Mouse (Mus musculus): ENCODE results near the gene Slc25a15.

Slc25a15 gene

DNA sequence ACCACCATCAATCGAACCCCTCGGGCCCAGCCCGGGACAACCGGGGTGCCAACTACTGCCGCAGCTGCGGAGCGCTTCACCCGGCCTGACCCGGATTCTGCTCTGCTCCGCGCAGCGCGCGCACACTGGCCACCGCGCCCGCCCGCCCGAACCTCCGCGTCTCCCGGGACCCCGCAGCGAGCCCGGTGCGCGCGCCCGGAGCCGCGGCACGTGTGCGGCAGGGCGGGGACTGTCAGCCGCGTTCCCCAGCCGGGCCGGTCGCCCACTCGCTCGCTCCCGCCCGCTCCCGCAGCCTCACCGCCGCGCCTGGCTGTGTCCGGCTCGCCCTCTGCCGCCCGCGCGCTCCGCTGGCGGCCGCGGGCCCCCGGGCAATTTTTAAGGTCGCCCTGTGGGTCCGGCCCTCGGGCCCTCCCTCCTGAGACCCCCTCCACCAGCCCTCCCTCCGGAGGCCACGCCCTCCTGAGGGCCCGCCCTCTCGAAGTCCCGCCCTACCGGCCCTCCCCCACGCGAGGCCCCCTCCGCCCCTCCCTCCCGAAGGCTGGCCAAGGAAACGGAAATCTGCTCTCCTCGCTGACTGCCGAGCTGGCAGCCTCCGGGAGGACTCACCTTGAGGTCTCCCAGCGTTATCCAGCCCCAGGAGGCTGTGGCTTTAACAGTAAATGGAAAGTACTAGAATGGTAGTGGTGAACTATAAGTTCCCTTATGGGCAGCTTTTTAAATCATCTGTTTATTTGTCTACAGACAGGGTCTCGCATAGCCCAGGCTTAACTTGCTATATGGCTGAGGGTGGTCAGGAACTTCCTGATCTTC is at the start of gene Slc25a15:
Gene Slc25a15, minus strand, starts transcription at position 456 of the 810 bp plus-strand sequence.
- peak; percentile 90 for DNase-seq (ENCODE audit: low read depth, low spot score)
- Histone ChIP-seq H3K27me3 (ENCODE audit: control insufficient read depth, insufficient read depth, low read length, poor library complexity, severe bottlenecking) (no peaks in the 10 kb centered on the region), H3K36me3 (ENCODE audit: control insufficient read depth, insufficient read depth, low read length, poor library complexity, severe bottlenecking) (no peaks in the 10 kb centered on the region)

DNA sequence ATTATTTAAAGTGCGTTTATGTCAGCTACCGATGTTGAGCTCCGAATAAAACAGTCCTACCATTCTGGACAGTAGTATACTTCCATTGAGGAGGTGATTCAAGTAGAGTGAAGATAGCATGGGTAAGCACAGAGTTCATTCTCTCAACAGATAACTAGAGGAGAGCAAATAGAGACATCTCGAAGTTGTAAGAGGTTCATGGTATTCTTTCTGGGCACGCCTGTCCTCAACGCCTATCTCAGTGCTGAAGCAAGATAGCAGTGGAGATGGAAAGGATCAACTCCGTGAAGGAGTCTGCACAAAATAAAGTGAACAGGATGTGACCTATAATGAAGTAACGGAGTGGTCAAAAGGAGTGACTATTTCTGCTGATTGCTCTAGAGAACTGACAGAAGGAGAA is 13.6 kb upstream of the Slc25a15 start:
- no peaks in the 10 kb centered on the region; the same call in 1 of the 2 replicates for H3K36me3 ChIP-seq (ENCODE audit: control insufficient read depth, insufficient read depth, low read length, poor library complexity, severe bottlenecking)
- no peaks in the 10 kb centered on the region for H3K27me3 ChIP-seq (ENCODE audit: control insufficient read depth, insufficient read depth, low read length, poor library complexity, severe bottlenecking)
- no peak for DNase-seq (ENCODE audit: low read depth, low spot score)

DNA sequence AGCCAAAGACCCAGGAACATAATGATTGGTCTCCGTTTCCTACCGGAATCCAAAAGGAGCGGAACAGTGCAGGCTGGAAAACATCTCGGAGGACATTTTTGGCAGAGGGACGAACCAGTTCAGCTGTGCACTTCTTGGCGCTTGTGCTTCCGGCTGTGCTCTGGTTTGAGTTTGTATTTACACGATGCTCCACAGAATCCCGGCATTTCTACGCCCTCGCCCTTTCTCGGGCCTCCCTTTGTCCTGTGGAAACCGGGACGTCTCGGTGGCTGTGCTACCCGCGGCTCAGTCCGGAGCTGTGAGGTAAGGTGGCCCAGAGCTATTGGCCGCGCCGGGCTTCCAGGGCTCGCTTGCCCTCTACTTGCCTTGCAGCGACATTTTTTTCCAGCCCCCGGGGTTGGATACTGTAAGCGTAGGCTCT is 12.9 kb upstream of the Slc25a15 start, which contains the start of gene Mrps31:
Gene Mrps31, plus strand, starts transcription at position 80 of the 421 bp plus-strand sequence.
- Histone ChIP-seq H3K27me3 (ENCODE audit: control insufficient read depth, insufficient read depth, low read length, poor library complexity, severe bottlenecking) (no peaks in the 10 kb centered on the region), H3K36me3 (ENCODE audit: control insufficient read depth, insufficient read depth, low read length, poor library complexity, severe bottlenecking) (no peaks in the 10 kb centered on the region; the same call in 1 of the 2 replicates)
- DNase-seq (ENCODE audit: low read depth, low spot score) = peak; percentile 86

DNA sequence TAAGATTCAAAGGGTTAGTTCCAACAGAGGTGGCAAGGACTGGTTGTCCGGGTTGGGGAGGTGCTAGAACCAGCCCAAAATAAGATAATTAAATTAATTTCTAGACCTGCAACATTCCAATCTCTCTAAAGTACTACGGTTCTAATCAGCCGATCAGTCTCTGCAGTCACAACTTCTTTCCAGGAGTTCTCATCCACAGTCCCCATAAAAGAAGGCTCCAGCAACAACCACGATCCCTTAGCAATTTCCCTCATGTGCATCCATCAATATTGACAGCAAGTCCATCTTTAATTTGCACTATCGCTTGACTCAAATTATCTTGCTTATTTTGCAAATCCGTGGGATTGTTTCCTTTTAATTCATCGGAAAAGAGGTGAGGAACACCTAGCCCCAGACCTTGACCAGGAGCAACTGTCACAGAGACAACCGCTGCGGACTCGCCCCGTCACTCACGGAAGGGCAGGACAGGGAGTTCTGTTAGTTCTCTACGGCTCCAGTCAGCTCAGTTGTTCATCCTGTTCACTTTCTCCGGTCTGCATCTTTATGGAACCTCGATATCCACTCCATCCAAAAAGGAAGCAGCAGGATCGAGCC is 12.4 kb upstream of the Slc25a15 start:
- H3K36me3 ChIP-seq (ENCODE audit: control insufficient read depth, insufficient read depth, low read length, poor library complexity, severe bottlenecking) = no peaks in the 10 kb centered on the region; the same call in 1 of the 2 replicates
- no peaks in the 10 kb centered on the region for H3K27me3 ChIP-seq (ENCODE audit: control insufficient read depth, insufficient read depth, low read length, poor library complexity, severe bottlenecking)
- no peak for DNase-seq (ENCODE audit: low read depth, low spot score)

DNA sequence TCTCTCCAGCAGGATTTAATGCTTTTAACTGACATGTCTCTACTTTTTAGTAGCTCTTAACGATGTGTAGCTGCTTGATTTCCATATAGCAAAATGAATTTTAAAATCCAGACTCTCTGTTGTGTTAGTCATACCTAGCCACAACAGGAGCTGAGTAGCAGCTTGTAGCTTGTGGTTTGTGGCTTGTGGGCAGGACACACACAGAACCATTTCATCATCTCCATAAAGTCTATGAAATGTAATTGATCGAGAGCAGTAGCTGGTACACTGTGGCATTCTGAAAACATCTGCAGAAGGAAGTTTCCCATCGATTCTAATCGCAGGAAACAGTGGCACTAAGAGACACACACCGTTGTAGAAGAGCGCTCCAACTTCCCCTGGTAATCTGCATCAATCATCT is 7.3 kb upstream of the Slc25a15 start:
- Histone ChIP-seq H3K27me3 (ENCODE audit: control insufficient read depth, insufficient read depth, low read length, poor library complexity, severe bottlenecking) (no peaks in the 10 kb centered on the region), H3K36me3 (ENCODE audit: control insufficient read depth, insufficient read depth, low read length, poor library complexity, severe bottlenecking) (no peaks in the 10 kb centered on the region)
- DNase-seq (ENCODE audit: low read depth, low spot score) = no peak

DNA sequence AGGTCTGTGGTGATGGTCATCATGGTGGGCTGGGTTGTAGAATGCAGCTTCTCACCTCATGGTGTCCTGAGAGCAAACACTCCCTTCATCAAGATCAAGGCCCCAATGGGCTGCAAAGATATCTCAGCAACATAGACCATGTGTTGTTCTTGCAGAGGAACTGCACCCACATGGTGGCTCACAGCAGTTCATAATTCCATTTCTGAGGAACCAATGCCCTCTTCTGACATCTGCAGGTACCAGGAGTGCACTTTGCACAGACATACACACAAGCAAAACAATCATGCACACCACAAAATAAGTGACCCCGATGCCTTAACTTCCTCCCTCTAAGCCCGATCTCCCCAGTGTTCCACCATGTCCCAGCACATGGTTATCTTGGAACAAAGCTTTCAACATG is 4.8 kb upstream of the Slc25a15 start:
- H3K36me3 ChIP-seq (ENCODE audit: control insufficient read depth, insufficient read depth, low read length, poor library complexity, severe bottlenecking) = no peaks in the 10 kb centered on the region
- DNase-seq (ENCODE audit: low read depth, low spot score) = no peak
- no peaks in the 10 kb centered on the region for H3K27me3 ChIP-seq (ENCODE audit: control insufficient read depth, insufficient read depth, low read length, poor library complexity, severe bottlenecking)

DNA sequence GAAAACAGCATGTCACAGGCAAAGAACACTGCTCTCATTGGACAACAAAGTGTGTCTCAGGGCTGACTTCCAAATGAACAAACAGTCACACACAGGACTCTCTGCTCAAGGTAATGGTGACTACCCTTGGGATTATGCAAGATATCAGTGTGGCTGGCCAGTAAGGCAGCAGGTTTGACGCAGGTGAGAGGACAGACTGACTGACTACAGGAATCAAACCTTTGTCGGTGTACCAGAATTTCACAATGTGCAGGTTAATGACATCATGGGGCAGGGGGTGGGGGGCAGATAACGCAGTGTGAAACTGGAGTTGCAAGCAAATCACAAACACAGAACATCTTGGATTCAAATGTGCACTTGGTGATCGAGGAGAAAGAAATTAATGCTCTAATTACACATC is 2.2 kb upstream of the Slc25a15 start:
- no peaks in the 10 kb centered on the region for H3K36me3 ChIP-seq (ENCODE audit: control insufficient read depth, insufficient read depth, low read length, poor library complexity, severe bottlenecking)
- DNase-seq (ENCODE audit: low read depth, low spot score) = no peak
- no peaks in the 10 kb centered on the region for H3K27me3 ChIP-seq (ENCODE audit: control insufficient read depth, insufficient read depth, low read length, poor library complexity, severe bottlenecking)

DNA sequence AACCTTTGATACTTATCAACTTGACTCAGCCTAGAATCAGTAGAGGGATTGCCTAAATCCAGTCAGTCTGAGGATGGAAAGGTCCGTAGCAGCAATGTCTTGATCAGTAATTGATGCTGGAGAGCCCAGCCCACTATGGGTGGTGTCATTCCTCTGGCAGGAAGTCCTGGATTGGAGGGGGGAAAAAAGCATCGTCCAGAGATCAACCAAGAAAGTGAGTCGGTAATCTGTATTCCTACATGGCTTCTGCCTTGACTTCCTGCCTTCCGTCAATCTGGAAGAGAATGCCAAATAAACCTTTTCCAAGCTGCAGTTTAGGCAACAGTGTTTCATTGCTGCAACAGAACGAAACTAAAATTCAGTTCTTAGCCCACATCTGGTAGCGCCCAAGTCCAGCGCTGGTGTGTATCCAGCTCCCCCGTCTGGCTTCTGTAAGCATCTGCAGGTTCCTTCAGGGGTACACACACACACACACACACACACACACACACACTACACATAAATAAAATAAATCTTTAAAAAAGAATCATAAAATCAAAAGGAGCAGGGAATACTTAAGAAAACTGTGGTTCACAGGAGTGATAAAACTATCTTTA is 986 bp upstream of the Slc25a15 start:
- Histone ChIP-seq H3K36me3 (ENCODE audit: control insufficient read depth, insufficient read depth, low read length, poor library complexity, severe bottlenecking) (no peaks in the 10 kb centered on the region), H3K27me3 (ENCODE audit: control insufficient read depth, insufficient read depth, low read length, poor library complexity, severe bottlenecking) (no peaks in the 10 kb centered on the region)
- no peak for DNase-seq (ENCODE audit: low read depth, low spot score)

DNA sequence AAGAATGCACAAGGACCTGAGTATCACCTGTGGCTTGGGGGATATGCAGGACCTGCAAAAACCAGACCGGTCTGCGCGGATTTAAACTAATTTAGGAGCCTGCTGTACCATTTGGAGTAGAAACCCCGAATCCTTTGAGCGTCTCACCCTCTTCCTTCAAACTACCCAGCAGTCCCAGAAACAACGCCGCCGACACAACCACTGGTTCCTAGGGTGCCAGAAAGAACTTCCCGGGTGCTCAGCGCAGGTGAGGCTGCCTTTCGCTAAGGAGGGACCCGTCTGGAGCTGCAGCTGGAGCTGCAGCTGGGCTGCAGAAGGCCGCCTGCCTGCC is 621 bp downstream of the Slc25a15 start:
- Histone ChIP-seq H3K27me3 (ENCODE audit: control insufficient read depth, insufficient read depth, low read length, poor library complexity, severe bottlenecking) (no peaks in the 10 kb centered on the region), H3K36me3 (ENCODE audit: control insufficient read depth, insufficient read depth, low read length, poor library complexity, severe bottlenecking) (no peaks in the 10 kb centered on the region)
- no peak for DNase-seq (ENCODE audit: low read depth, low spot score)

DNA sequence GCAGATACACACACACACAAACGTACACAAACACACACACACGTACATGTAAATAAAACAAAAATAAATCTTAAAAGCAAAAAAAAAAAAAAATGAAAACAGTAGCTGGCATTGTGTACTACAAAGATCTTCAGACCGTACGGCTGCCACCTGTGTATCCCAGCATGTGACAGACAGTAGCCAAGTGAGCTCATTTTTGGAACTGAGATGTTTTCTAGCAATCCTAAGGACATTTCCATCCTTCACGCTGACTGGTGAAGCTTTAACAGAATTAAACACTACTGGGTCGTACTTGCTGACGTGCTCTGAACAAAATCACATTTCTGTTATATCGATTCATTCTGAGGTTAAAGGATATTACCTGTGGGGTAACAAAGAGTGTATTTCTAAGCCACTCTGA is 3.1 kb downstream of the Slc25a15 start:
- no peaks in the 10 kb centered on the region for H3K27me3 ChIP-seq (ENCODE audit: control insufficient read depth, insufficient read depth, low read length, poor library complexity, severe bottlenecking)
- no peak for DNase-seq (ENCODE audit: low read depth, low spot score)
- H3K36me3 ChIP-seq (ENCODE audit: control insufficient read depth, insufficient read depth, low read length, poor library complexity, severe bottlenecking) = no peaks in the 10 kb centered on the region

DNA sequence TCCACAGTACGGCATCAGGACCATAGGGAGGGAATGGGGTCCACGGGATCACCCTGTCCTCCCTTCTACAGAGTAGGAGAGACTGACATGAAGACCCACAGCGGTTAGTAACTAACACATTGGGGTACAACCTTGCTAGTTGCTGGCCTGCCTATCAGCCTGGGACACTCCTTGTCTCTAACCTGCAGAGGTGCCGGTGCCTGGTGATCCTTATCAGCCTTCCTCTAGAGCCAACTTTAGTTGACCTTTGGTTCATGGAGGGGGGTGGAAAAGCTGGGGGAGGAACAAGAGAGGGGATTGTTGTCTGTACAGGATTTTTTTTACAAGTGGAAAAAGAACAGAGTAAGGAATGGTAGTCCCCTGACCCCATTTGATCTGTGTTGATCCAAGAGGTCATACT is 3.9 kb downstream of the Slc25a15 start:
- H3K36me3 ChIP-seq (ENCODE audit: control insufficient read depth, insufficient read depth, low read length, poor library complexity, severe bottlenecking) = no peaks in the 10 kb centered on the region
- no peak for DNase-seq (ENCODE audit: low read depth, low spot score)
- H3K27me3 ChIP-seq (ENCODE audit: control insufficient read depth, insufficient read depth, low read length, poor library complexity, severe bottlenecking) = no peaks in the 10 kb centered on the region

DNA sequence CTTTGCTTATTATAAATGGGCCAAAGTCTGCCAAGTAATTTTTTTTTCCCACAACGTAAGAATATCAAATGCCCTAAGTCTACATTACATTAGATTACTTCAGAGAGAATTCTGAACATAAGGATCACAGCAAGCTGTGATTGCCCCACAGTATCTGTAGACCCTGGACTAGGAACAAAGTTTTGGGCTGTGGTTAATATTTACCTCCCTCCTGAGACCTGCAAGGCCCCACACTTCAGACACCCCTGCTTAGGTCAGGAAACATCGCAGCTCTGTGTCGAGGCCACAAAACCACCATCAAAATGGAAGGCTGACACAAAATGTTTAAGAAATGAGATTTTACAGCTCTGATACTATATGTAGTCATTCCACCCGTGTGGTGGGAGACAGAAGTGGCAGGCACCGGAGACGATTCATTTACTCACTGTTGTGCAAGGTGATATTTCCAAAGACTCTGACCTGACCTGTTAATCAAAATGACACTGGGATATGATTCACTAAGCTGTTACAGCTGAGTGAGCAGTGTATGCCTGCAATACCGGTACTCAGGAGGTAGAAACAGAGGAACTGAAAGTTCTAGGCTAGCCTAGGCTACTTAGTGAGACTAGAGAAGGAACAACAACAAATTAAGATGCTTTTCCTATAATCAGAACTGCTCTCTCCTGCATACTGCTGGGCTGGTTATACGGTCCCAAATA is 7.5 kb downstream of the Slc25a15 start:
- Histone ChIP-seq H3K27me3 (ENCODE audit: control insufficient read depth, insufficient read depth, low read length, poor library complexity, severe bottlenecking) (no peaks in the 10 kb centered on the region), H3K36me3 (ENCODE audit: control insufficient read depth, insufficient read depth, low read length, poor library complexity, severe bottlenecking) (no peaks in the 10 kb centered on the region)
- DNase-seq (ENCODE audit: low read depth, low spot score) = peak; percentile 53

DNA sequence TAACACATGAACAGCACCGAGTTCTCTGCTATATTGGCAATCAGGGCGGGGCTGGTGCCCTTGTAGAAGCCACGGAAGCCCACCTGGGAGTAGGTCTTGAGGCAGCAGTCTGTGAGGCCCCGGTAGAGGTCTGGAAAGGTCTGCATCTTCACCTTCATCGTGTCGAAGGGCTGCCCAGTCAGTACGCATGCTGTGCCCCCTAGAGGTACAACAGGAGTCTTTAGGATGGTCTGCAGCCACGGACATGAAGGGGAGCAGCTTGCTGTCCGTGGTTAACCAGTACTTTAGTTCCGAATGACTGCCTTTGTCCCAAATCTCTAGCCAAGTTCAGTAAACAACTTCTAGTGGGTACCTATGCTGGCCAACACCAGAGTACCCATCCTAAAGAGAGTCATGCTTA is 8.5 kb downstream of the Slc25a15 start:
- Histone ChIP-seq H3K36me3 (ENCODE audit: control insufficient read depth, insufficient read depth, low read length, poor library complexity, severe bottlenecking) (no peaks in the 10 kb centered on the region), H3K27me3 (ENCODE audit: control insufficient read depth, insufficient read depth, low read length, poor library complexity, severe bottlenecking) (no peaks in the 10 kb centered on the region)
- no peak for DNase-seq (ENCODE audit: low read depth, low spot score)

DNA sequence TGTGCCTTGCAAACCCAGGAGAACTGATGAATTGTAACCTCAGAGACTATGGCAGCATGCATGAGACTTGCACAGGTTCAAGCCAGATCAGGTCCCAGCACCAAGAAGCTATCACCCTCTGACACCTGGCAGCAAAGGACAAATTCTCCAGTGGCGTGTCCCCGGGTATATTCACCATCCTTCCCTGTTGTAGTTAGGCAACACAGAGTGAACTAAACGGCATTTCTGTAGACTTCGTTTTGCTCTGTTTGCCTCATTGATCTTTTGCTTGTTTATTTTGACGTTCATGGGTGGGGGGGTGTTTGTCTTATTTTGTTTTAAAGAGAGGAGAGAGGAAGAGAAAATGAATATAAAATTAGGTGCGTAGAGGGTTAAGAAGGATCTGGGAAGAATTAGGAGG is 13.2 kb downstream of the Slc25a15 start:
- no peaks in the 10 kb centered on the region for H3K27me3 ChIP-seq (ENCODE audit: control insufficient read depth, insufficient read depth, low read length, poor library complexity, severe bottlenecking)
- H3K36me3 ChIP-seq (ENCODE audit: control insufficient read depth, insufficient read depth, low read length, poor library complexity, severe bottlenecking) = no peaks in the 10 kb centered on the region
- no peak for DNase-seq (ENCODE audit: low read depth, low spot score)
